Mouse (Mus musculus) frontal cortex, postnatal 10 days (tissue): ENCODE results near the gene Foxn3.

Source experiments
- DNase-seq, 2 experiments: peaks; one replicate each; pipeline ENCODE4 v3.0.0; 2022; ENCODE audit warnings: low spot score in 2 of 2, mixed read lengths in 1 of 2

Foxn3 gene

GRCm38 (mm10) chr12:99467256-99467883, 96.0 kb downstream of the Foxn3 start:
- DNase-seq, result no peak

- no peak for DNase-seq
Observed at GRCm38 (mm10) chr12:99466426-99466825, 97.0 kb downstream of the Foxn3 start.

- DNase-seq, result no peak
Observed at GRCm38 (mm10) chr12:99464291-99464690, 99.1 kb downstream of the Foxn3 start.

GRCm38 (mm10) chr12:99462846-99463245, 100.5 kb downstream of the Foxn3 start:
- no peak for DNase-seq

GRCm38 (mm10) chr12:99462302-99462701, 101.1 kb downstream of the Foxn3 start:
- DNase-seq, result no peak

- no peak for DNase-seq
Observed at GRCm38 (mm10) chr12:99457521-99458205, 105.7 kb downstream of the Foxn3 start.

- no peak for DNase-seq
Observed at GRCm38 (mm10) chr12:99455580-99455979, 107.8 kb downstream of the Foxn3 start.

GRCm38 (mm10) chr12:99454394-99454793, 109.0 kb downstream of the Foxn3 start:
- DNase-seq, result no peak

- no peak for DNase-seq
Observed at GRCm38 (mm10) chr12:99453797-99454196, 109.6 kb downstream of the Foxn3 start.

- no peak for DNase-seq
Observed at GRCm38 (mm10) chr12:99450076-99450475, 113.3 kb downstream of the Foxn3 start.

- no peak for DNase-seq
Observed at GRCm38 (mm10) chr12:99447791-99448190, 115.6 kb downstream of the Foxn3 start.

- DNase-seq, result no peak
Observed at GRCm38 (mm10) chr12:99445018-99445674, 118.2 kb downstream of the Foxn3 start.

- no peak for DNase-seq
Observed at GRCm38 (mm10) chr12:99442819-99443218, 120.6 kb downstream of the Foxn3 start.

- DNase-seq, result no peak
Observed at GRCm38 (mm10) chr12:99440953-99441352, 122.4 kb downstream of the Foxn3 start.

GRCm38 (mm10) chr12:99440022-99440421, 123.4 kb downstream of the Foxn3 start:
- DNase-seq, result no peak

- no peak for DNase-seq
Observed at GRCm38 (mm10) chr12:99435189-99435588, 128.2 kb downstream of the Foxn3 start.

GRCm38 (mm10) chr12:99433402-99433801, 130.0 kb downstream of the Foxn3 start:
- no peak for DNase-seq

- DNase-seq, result no peak
Observed at GRCm38 (mm10) chr12:99431541-99431940, 131.8 kb downstream of the Foxn3 start.

- no peak for DNase-seq
Observed at GRCm38 (mm10) chr12:99430992-99431391, 132.4 kb downstream of the Foxn3 start.

- DNase-seq, result no peak
Observed at GRCm38 (mm10) chr12:99429101-99429500, 134.3 kb downstream of the Foxn3 start.

GRCm38 (mm10) chr12:99426207-99426916, 137.0 kb downstream of the Foxn3 start:
- no peak for DNase-seq

- DNase-seq, result no peak
Observed at GRCm38 (mm10) chr12:99419396-99419760, 144.0 kb downstream of the Foxn3 start.
